Mouse (Mus musculus): ENCODE measurements at regions not wholly inside any gene's neighbourhood (a gene's known extent, or its start where the extent isn't known, plus 50 kb on each side); places are given as distances from the start of the nearest gene placed in this dataset.

DNA sequence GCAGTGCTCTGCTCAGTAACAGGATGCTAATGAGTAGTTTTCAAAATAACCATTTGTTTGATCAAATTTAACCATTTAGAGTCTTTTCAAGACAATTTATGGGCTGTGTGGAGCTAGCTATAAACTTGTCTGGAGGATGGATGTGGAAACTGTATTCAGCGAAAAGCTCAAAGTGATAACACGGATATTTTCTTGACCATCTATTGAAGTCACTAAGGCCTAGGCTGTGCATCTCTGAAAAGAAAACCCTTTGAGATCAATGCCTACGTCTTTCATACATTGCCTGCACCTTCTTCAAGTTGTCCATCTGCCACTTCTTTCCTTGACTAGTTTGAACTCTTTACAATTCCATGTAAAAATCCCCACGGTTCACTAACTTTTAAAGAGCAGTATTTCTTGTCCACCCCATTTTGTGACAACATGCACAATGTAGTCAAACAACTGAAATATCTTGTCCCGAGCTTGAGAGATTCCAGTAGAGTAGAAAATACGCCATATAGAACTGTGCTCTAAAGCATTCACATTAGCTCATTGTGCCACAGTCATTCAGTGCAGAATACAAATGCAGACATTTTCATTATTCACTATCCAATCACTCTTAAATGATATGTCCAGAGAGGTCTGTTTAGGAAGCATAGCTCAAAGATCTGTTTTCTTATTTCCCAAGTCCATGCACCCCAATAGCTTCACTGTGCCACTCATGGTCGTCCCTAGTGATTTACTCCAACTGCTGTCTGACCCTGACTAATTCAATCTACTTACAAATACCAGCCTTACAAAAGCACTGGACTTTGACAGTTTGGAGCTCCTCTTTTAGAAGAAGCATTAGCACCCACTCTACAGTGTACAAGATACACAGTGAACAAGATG, 165.7 kb upstream of the 4930447F04Rik start:
- H3K4me1 ChIP-seq (ENCODE audit: control insufficient read depth, insufficient read depth, low read length), result no peaks in the 10 kb centered on the region
- no peaks in the 10 kb centered on the region for H3K9me3 ChIP-seq (ENCODE audit: control insufficient read depth, low read length)
- no peaks in the 10 kb centered on the region for H3K27me3 ChIP-seq (ENCODE audit: control insufficient read depth, insufficient read depth, low read length)
- H3K27ac ChIP-seq (ENCODE audit: low read depth, low read length), result no peak overlapping the region
- no peak overlapping the region for H3K9ac ChIP-seq (replicated peaks; ENCODE audit: low read depth, low read length)
- H3K4me3 ChIP-seq (ENCODE audit: low read depth, low read length), result no peak overlapping the region
- H3K4me2 ChIP-seq (ENCODE audit: low read depth, low read length), result no peak overlapping the region
- no peaks in the 10 kb centered on the region for H3K36me3 ChIP-seq (ENCODE audit: control insufficient read depth, insufficient read depth, low read length)
- peak; percentile 77; the same call in 1 of the 2 replicates for ATAC-seq (ENCODE audit: low read depth)
- 43% methylated on average over 7 of the region's 7 CpGs for WGBS

DNA sequence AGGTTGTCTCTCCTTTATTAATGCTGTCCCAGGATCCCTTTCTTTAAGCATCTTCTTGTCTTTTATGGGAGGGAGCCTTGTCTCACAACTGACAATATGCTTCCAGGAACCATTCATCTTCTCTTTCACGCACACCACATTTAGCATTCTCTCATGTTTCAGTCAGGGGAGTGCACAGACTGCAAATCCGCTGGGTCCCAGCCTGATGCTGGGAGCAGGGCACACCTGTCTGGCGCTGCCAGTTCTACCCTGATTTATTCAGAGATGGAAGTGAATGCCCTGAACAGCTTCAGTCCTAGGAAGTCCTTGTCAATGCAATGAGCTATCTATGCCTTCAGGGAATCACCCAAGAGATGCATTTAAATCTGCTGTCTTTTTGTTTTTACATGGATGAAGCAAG, 161.0 kb upstream of the 4930447F04Rik start:
- 25% methylated on average over 3 of the region's 3 CpGs for WGBS
- Histone ChIP-seq H3K9ac (replicated peaks; ENCODE audit: low read depth, low read length) (no peak overlapping the region), H3K9me3 (ENCODE audit: control insufficient read depth, low read length) (no peaks in the 10 kb centered on the region), H3K27ac (ENCODE audit: low read depth, low read length) (no peak overlapping the region), H3K4me1 (ENCODE audit: control insufficient read depth, insufficient read depth, low read length) (no peaks in the 10 kb centered on the region), H3K4me3 (ENCODE audit: low read depth, low read length) (no peak overlapping the region), H3K27me3 (ENCODE audit: control insufficient read depth, insufficient read depth, low read length) (no peaks in the 10 kb centered on the region), H3K36me3 (ENCODE audit: control insufficient read depth, insufficient read depth, low read length) (no peaks in the 10 kb centered on the region), H3K4me2 (ENCODE audit: low read depth, low read length) (no peak overlapping the region)
- ATAC-seq (ENCODE audit: low read depth), result no peak

- ATAC-seq (ENCODE audit: low read depth), result peak; percentile 82; the same call in 1 of the 2 replicates
- Histone ChIP-seq H3K27ac (ENCODE audit: low read depth, low read length) (no peak overlapping the region), H3K9ac (replicated peaks; ENCODE audit: low read depth, low read length) (no peak overlapping the region), H3K4me1 (ENCODE audit: control insufficient read depth, insufficient read depth, low read length) (no peaks in the 10 kb centered on the region), H3K4me2 (ENCODE audit: low read depth, low read length) (no peak overlapping the region), H3K36me3 (ENCODE audit: control insufficient read depth, insufficient read depth, low read length) (no peaks in the 10 kb centered on the region), H3K9me3 (ENCODE audit: control insufficient read depth, low read length) (no peaks in the 10 kb centered on the region), H3K27me3 (ENCODE audit: control insufficient read depth, insufficient read depth, low read length) (no peaks in the 10 kb centered on the region), H3K4me3 (ENCODE audit: low read depth, low read length) (no peak overlapping the region)
- WGBS, result 44% methylated on average over 3 of the region's 3 CpGs
These were observed 157.5 kb upstream of the 4930447F04Rik start for GRCm38 (mm10) chrX:66461459-66462001.
